Comparison of ENCODE assay signal across 12 mouse cellular contexts in genomic region chr4:137751310-137751709, GRCm38 (mm10). TPM values are rescaled to one million over a fixed set of nuclear protein-coding genes. Genes with fewer than 3 reads are reported as not detected.
DNase-seq lines count a peak whose midpoint lies in the region; ATAC-seq and TF ChIP-seq lines count a peak whose summit lies in the region.
"Had no signal": no experiment of that assay in that cellular context is flagged by ENCODE, and none has a peak within 500 bp of the region (broad histone marks: within the 10 kb centered on the region; RNA-seq: fewer than 3 reads in every experiment).

No protein-coding gene starts in this region.

- H3K4me2 ChIP-seq in midbrain, embryonic 11.5 days, result no peak overlapping the region
- no peak overlapping the region for H3K4me2 ChIP-seq in midbrain, embryonic 16.5 days (ENCODE audit: low read length)
- H3K4me2 ChIP-seq in liver, embryonic 11.5 days, result peak overlapping the region; percentile 58
- H3K4me2 ChIP-seq in stomach, postnatal 0 days (replicated peaks; ENCODE audit: low read depth), result no peak overlapping the region
- H3K4me2 ChIP-seq: hindbrain, embryonic 15.5 days; midbrain, embryonic 12.5 days had no signal

- 0 out of 2 replicates have a peak, but pooled peaks have one; percentile 16 for ATAC-seq in midbrain, embryonic 11.5 days (ENCODE audit: low FRiP score)
- ATAC-seq in midbrain, embryonic 16.5 days, result no peak
- ATAC-seq in liver, embryonic 11.5 days (replicated peaks; ENCODE audit: low FRiP score), result peak; percentile 98
- no peak; the same call in 1 of the 2 replicates for ATAC-seq in stomach, postnatal 0 days (ENCODE audit: low FRiP score, low TSS enrichment)
- ATAC-seq: Patski had no signal

- TF ChIP-seq EP300 in stomach, postnatal 0 days (optimal IDR thresholded peaks at IDR 0.05), result no peak

- peaks cover 33% of the 10 kb centered on the region for H3K4me1 ChIP-seq in heart, embryonic 10.5 days
- no peaks in the 10 kb centered on the region for H3K4me1 ChIP-seq in midbrain, embryonic 11.5 days (ENCODE audit: control insufficient read depth, insufficient read depth, low read length)
- peaks cover 2% of the 10 kb centered on the region; the same call in 1 of the 2 replicates for H3K4me1 ChIP-seq in midbrain, embryonic 16.5 days (ENCODE audit: control insufficient read depth, insufficient read depth, low read length)
- H3K4me1 ChIP-seq in liver, embryonic 11.5 days (replicated peaks; ENCODE audit: control insufficient read depth, insufficient read depth, low read length), result peaks cover 31% of the 10 kb centered on the region
- H3K4me1 ChIP-seq in stomach, postnatal 0 days (replicated peaks; ENCODE audit: control insufficient read depth, insufficient read depth), result no peaks in the 10 kb centered on the region; the same call in 1 of the 2 replicates
- H3K4me1 ChIP-seq: midbrain, embryonic 12.5 days had no signal

- peak overlapping the region; percentile 75 for H3K27ac ChIP-seq in heart, embryonic 10.5 days
- no peak overlapping the region for H3K27ac ChIP-seq in midbrain, embryonic 11.5 days (ENCODE audit: low read depth, low read length)
- H3K27ac ChIP-seq in midbrain, embryonic 16.5 days (ENCODE audit: low read length), result no peak overlapping the region
- H3K27ac ChIP-seq in liver, embryonic 11.5 days (ENCODE audit: low read depth, low read length), result peak overlapping the region; percentile 93
- peak overlapping the region; percentile 30; the same call in 1 of the 2 replicates for H3K27ac ChIP-seq in stomach, postnatal 0 days (replicated peaks)
- H3K27ac ChIP-seq: hindbrain, embryonic 15.5 days; midbrain, embryonic 12.5 days had no signal

- WGBS in heart, embryonic 10.5 days, result 50% methylated on average over 8 of the region's 8 CpGs
- WGBS in midbrain, embryonic 11.5 days, result 86% methylated on average over 8 of the region's 8 CpGs
- 83% methylated on average over 8 of the region's 8 CpGs for WGBS in midbrain, embryonic 16.5 days
- WGBS in liver, embryonic 11.5 days, result 37% methylated on average over 8 of the region's 8 CpGs
- 54% methylated on average over 7 of the region's 8 CpGs for WGBS in stomach, postnatal 0 days

- no peaks in the 10 kb centered on the region for H3K9me3 ChIP-seq in heart, embryonic 10.5 days
- no peaks in the 10 kb centered on the region for H3K9me3 ChIP-seq in midbrain, embryonic 11.5 days (ENCODE audit: control insufficient read depth, low read length)
- H3K9me3 ChIP-seq in midbrain, embryonic 16.5 days (replicated peaks; ENCODE audit: control insufficient read depth, low read length, poor library complexity, severe bottlenecking), result no peaks in the 10 kb centered on the region
- no peaks in the 10 kb centered on the region for H3K9me3 ChIP-seq in liver, embryonic 11.5 days (ENCODE audit: control insufficient read depth, low read length)
- H3K9me3 ChIP-seq in stomach, postnatal 0 days (ENCODE audit: control insufficient read depth, low read length), result no peaks in the 10 kb centered on the region
- H3K9me3 ChIP-seq: hindbrain, embryonic 15.5 days; midbrain, embryonic 12.5 days had no signal

- H3K9ac ChIP-seq in midbrain, embryonic 11.5 days (ENCODE audit: low read length), result no peak overlapping the region
- no peak overlapping the region for H3K9ac ChIP-seq in midbrain, embryonic 16.5 days (ENCODE audit: low read depth, low read length)
- peak overlapping the region; percentile 58 for H3K9ac ChIP-seq in liver, embryonic 11.5 days (ENCODE audit: low read depth, low read length)
- H3K9ac ChIP-seq in stomach, postnatal 0 days (ENCODE audit: low read length), result no peak overlapping the region
- H3K9ac ChIP-seq: hindbrain, embryonic 15.5 days; midbrain, embryonic 12.5 days had no signal

- peaks cover 11% of the 10 kb centered on the region; the same call in 1 of the 2 replicates for H3K27me3 ChIP-seq in heart, embryonic 10.5 days (ENCODE audit: insufficient read depth, poor library complexity, severe bottlenecking)
- H3K27me3 ChIP-seq in midbrain, embryonic 11.5 days (ENCODE audit: control insufficient read depth, insufficient read depth, low read length), result no peaks in the 10 kb centered on the region
- H3K27me3 ChIP-seq in midbrain, embryonic 16.5 days (ENCODE audit: control insufficient read depth, insufficient read depth, low read depth, low read length), result no peaks in the 10 kb centered on the region
- no peaks in the 10 kb centered on the region; the same call in 1 of the 2 replicates for H3K27me3 ChIP-seq in liver, embryonic 11.5 days (replicated peaks; ENCODE audit: control insufficient read depth, insufficient read depth, low read length)
- H3K27me3 ChIP-seq in stomach, postnatal 0 days (ENCODE audit: control insufficient read depth, insufficient read depth, low read length), result no peaks in the 10 kb centered on the region
- H3K27me3 ChIP-seq: hindbrain, embryonic 15.5 days; midbrain, embryonic 12.5 days; Patski had no signal

- H3K36me3 ChIP-seq in heart, embryonic 10.5 days, result no peaks in the 10 kb centered on the region
- H3K36me3 ChIP-seq in midbrain, embryonic 11.5 days (ENCODE audit: control insufficient read depth, insufficient read depth, low read length), result no peaks in the 10 kb centered on the region
- no peaks in the 10 kb centered on the region for H3K36me3 ChIP-seq in midbrain, embryonic 16.5 days (ENCODE audit: control insufficient read depth, insufficient read depth, low read length)
- H3K36me3 ChIP-seq in liver, embryonic 11.5 days (ENCODE audit: control insufficient read depth, insufficient read depth, low read length), result no peaks in the 10 kb centered on the region
- no peaks in the 10 kb centered on the region for H3K36me3 ChIP-seq in stomach, postnatal 0 days (ENCODE audit: control insufficient read depth, insufficient read depth, low read length)
- H3K36me3 ChIP-seq: hindbrain, embryonic 15.5 days; midbrain, embryonic 12.5 days had no signal

- no peak for TF ChIP-seq CTCF in stomach, postnatal 0 days (IDR thresholded peaks at IDR 0.05; ENCODE audit: low read depth)

- H3K4me3 ChIP-seq in heart, embryonic 10.5 days, result 0 out of 2 replicates have a peak overlapping the region, but pooled peaks have one; percentile 1
- no peak overlapping the region for H3K4me3 ChIP-seq in midbrain, embryonic 11.5 days (ENCODE audit: low read depth, low read length)
- no peak overlapping the region for H3K4me3 ChIP-seq in midbrain, embryonic 16.5 days (ENCODE audit: low read depth, low read length)
- H3K4me3 ChIP-seq in liver, embryonic 11.5 days (ENCODE audit: low read depth, low read length), result no peak overlapping the region
- H3K4me3 ChIP-seq in stomach, postnatal 0 days (ENCODE audit: low read depth, low read length), result no peak overlapping the region
- H3K4me3 ChIP-seq: hindbrain, embryonic 15.5 days; midbrain, embryonic 12.5 days had no signal

- peak; percentile 94 for DNase-seq in heart, embryonic 10.5 days (ENCODE audit: low spot score)
- no peak for DNase-seq in heart, adult 18-20 months
- no peak for DNase-seq in midbrain, embryonic 11.5 days (ENCODE audit: low spot score, missing footprints)
- peak; percentile 73 for DNase-seq in liver, embryonic 11.5 days (ENCODE audit: low spot score)
- DNase-seq in stomach, postnatal 0 days (ENCODE audit: low spot score), result peak; percentile 51
- DNase-seq in embryo, embryonic 10 days (ENCODE audit: low spot score), result no peak
- no peak for DNase-seq in thymus, postnatal 4 days

RNA-seq across cellular contexts. Expression of gene Alpl, which starts 44.9 kb away (rescaled TPM):
- 1.0 and 4.5 TPM in 2 replicates for polyA plus RNA-seq in heart, embryonic 10.5 days (2016; fragmentation: Nextera tagmentation; extraction: Ambion mirVana)
- total RNA-seq in heart, adult 18-20 months (2021), result 10 to 100 TPM; 55.4 to 56.0 TPM
- polyA plus RNA-seq in midbrain, embryonic 11.5 days (2014; fragmentation: Nextera tagmentation; extraction: Ambion mirVana), result 23.7 and 24.5 TPM in 2 replicates
- 9.1 and 12.1 TPM in 2 replicates for polyA plus RNA-seq in midbrain, embryonic 16.5 days (2015; fragmentation: Nextera tagmentation; extraction: Ambion mirVana)
- 5.7 and 6.1 TPM in 2 replicates for polyA plus RNA-seq in liver, embryonic 11.5 days (2014; fragmentation: Nextera tagmentation; extraction: Ambion mirVana)
- polyA plus RNA-seq in stomach, postnatal 0 days (2015; fragmentation: Nextera tagmentation; extraction: Ambion mirVana), result 2.0 and 2.5 TPM in 2 replicates
- total RNA-seq: common myeloid progenitor, adult 5-6 weeks had no signal

Comparison
In these comparisons a context has a peak if more than half of its experiments do, and no peak if none do; other contexts are left out.
1. DNase-seq: peak in heart, embryonic 10.5 days (single experiment), liver, embryonic 11.5 days (single experiment) and stomach, postnatal 0 days (single experiment); none in heart, adult 18-20 months (0 of 2), midbrain, embryonic 11.5 days (single experiment), embryo, embryonic 10 days (single experiment) and thymus, postnatal 4 days (single experiment).
2. ATAC-seq: peak in midbrain, embryonic 11.5 days (single experiment) and liver, embryonic 11.5 days (single experiment); none in midbrain, embryonic 16.5 days (single experiment) and stomach, postnatal 0 days (single experiment).
3. H3K27ac ChIP-seq: peak in heart, embryonic 10.5 days (single experiment), liver, embryonic 11.5 days (single experiment) and stomach, postnatal 0 days (single experiment); none in midbrain, embryonic 11.5 days (single experiment) and midbrain, embryonic 16.5 days (single experiment).